Mouse (Mus musculus) left cerebral cortex, adult 2 months (tissue): ENCODE results near the gene Fam209. TPM values are rescaled to one million over a fixed set of nuclear protein-coding genes. Genes with fewer than 3 reads are reported as not detected.

Source experiments
- DNase-seq, 2 experiments: peaks; one replicate each; pipeline ENCODE4 v3.0.0; 2021 to 2022; ENCODE audit warnings: low spot score in 2 of 2, mixed read lengths in 1 of 2; ENCODE audit errors: extremely low spot score in 1 of 2
- H3K27ac ChIP-seq: fragments of 200-600 bp; 2 replicates; pipeline ENCODE4 v1.8.1; 2022
- H3K4me3 ChIP-seq: fragments of 200-600 bp; 2 replicates; pipeline ENCODE4 v1.8.1; 2022
- CTCF ChIP-seq: fragments of 200-600 bp; IDR thresholded peaks from 2 replicates; pipeline ENCODE4 v1.8.1; 2022; ENCODE audit warnings: antibody characterized with exemption, mild to moderate bottlenecking, moderate library complexity
- intact Hi-C: fragments of 180-260 bp; cut with DNase I; formaldehyde crosslinking; loops from one replicate; pipeline ENCODE4 v1.15.1; 2025
- total RNA-seq, 2 experiments: library from RNA; stranded (reverse); gene quantifications; 2 replicates each; pipeline ENCODE4 v1.2.3; 2021

Gene Fam209
- total RNA-seq, 2 experiments from 2014 or later: 0.52 TPM; not detected in 1

- DNase-seq: no peak
- Histone ChIP-seq H3K4me3 (no peak overlapping the region), H3K27ac (no peak overlapping the region)
- TF ChIP-seq CTCF: no peak
- intact Hi-C loops: no loop called here
Observed at GRCm38 (mm10) chr2:172516407-172516992, 44.2 kb downstream of the Fam209 start.

- no peak for DNase-seq
- intact Hi-C loops: no loop called here
Observed at GRCm38 (mm10) chr2:172520616-172521371, 48.5 kb downstream of the Fam209 start.

DNA sequence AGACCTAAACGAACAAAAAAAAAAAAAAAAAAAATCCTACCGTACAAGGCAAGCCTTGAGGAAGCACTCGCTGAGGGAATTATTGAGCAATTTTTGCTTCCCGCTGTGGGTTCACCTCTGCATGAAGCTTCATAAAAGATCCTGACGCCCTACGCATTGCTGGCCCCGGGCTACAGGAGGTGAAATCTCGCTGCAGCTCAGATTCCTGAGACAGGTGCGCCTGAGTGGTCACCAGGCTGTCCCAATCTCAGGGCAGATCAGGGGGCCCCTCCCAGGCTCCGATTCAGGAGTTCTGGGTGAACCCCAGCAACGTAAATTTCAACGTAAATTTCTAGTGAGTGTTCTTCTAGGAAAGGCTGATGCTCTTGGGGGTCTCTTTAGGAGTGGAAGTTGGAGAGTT, 50.2 kb downstream of the Fam209 start:
- DNase-seq: no peak
- Histone ChIP-seq H3K4me3 (no peak overlapping the region), H3K27ac (no peak overlapping the region)
- intact Hi-C loops: no loop called here
- TF ChIP-seq CTCF: no peak

More at GRCm38 (mm10) chr2:172520616-172521371, 48.5 kb downstream of the Fam209 start:
- TF ChIP-seq CTCF: no peak
- Histone ChIP-seq H3K4me3 (no peak overlapping the region), H3K27ac (no peak overlapping the region)

Other genes starting within 250 kb of the Fam209 start
- gene Mc3r, start 224.0 kb upstream of the Fam209 start, total RNA-seq: under 1 TPM; 0.29 to 0.37 TPM
- gene Fam210b, start 127.0 kb upstream of the Fam209 start, total RNA-seq: 10 to 100 TPM; 10.9 to 12.6 TPM
- gene Aurka, start 102.0 kb upstream of the Fam209 start, total RNA-seq: 1 to 10 TPM in 1 of 2 experiments, under 1 TPM in 1; 0.87 to 1.2 TPM
- 10 to 100 TPM; 22.1 to 23.8 TPM for gene Cstf1, start 101.8 kb upstream of the Fam209 start, total RNA-seq
- gene Cass4, start 78.7 kb upstream of the Fam209 start, total RNA-seq: under 1 TPM; 0.16 to 0.43 TPM
- 10 to 100 TPM; 71.6 to 75.9 TPM for gene Rtf2, start 32.0 kb upstream of the Fam209 start, total RNA-seq
- gene Gcnt7, start 13.9 kb upstream of the Fam209 start, total RNA-seq: not detected
- gene Tfap2c, start 77.1 kb downstream of the Fam209 start, total RNA-seq: under 1 TPM; 0.12 to 0.16 TPM